Mouse (Mus musculus): ENCODE measurements around the gene Gm21988. TPM values are rescaled to one million over a fixed set of nuclear protein-coding genes. Genes with fewer than 3 reads are reported as not detected.

Gm21988 gene
- total RNA-seq, 2 experiments from 2014 or later: 1.3 to 2.4 TPM

- intact Hi-C loops (cut with DNase I): no loop called here
- DNase-seq: peak; percentile 97 to 98
These were observed 2.0 kb downstream of the Gm21988 start, which contains the start of gene 0610010K14Rik for GRCm38 (mm10) chr11:70237457-70238167. Gene 0610010K14Rik (minus strand): TSS chr11:70237914.

- DNase-seq: no peak
These were observed 2.9 kb downstream of the Gm21988 start for GRCm38 (mm10) chr11:70236717-70237116.

GRCm38 (mm10) chr11:70235254-70235900 lies 4.3 kb downstream of the Gm21988 start:
- DNase-seq: no peak
- intact Hi-C loops (cut with DNase I): no loop called here

More at GRCm38 (mm10) chr11:70236717-70237116, 2.9 kb downstream of the Gm21988 start:
- intact Hi-C loops (cut with DNase I): no loop called here

- intact Hi-C loops (cut with DNase I): loop anchor here (5.0 kb wide), 1 partner anchor 73 kb away; no protein-coding TSS in a partner anchor
- no peak for DNase-seq
These were observed 5.1 kb downstream of the Gm21988 start for GRCm38 (mm10) chr11:70234497-70234896.

- DNase-seq: peak; percentile 55 to 61
- intact Hi-C loops (cut with DNase I): loop anchor here (5.0 kb wide), 1 partner anchor 73 kb away; no protein-coding TSS in a partner anchor
These were observed 5.6 kb downstream of the Gm21988 start for GRCm38 (mm10) chr11:70234037-70234436.

GRCm38 (mm10) chr11:70233016-70233415 lies 6.6 kb downstream of the Gm21988 start:
- intact Hi-C loops (cut with DNase I): loop anchor here (5.0 kb wide), 1 partner anchor 74 kb away; no protein-coding TSS in a partner anchor
- peak in 1 of 2 experiments; percentile 34 for DNase-seq

- DNase-seq: peak in 1 of 2 experiments; percentile 74
- intact Hi-C loops (cut with DNase I): loop anchor here (5.0 kb wide), 1 partner anchor 75 kb away; no protein-coding TSS in a partner anchor
These were observed 7.1 kb downstream of the Gm21988 start for GRCm38 (mm10) chr11:70232546-70232945.

GRCm38 (mm10) chr11:70230239-70230727 lies 9.3 kb downstream of the Gm21988 start:
- DNase-seq: peak; percentile 83 to 84
- intact Hi-C loops (cut with DNase I): loop anchor here (5.0 kb wide), 1 partner anchor 77 kb away; no protein-coding TSS in a partner anchor

GRCm38 (mm10) chr11:70229260-70230010 lies 10.2 kb downstream of the Gm21988 start, which contains the start of gene Bcl6b:
Gene Bcl6b (minus strand): TSS chr11:70229798.
- DNase-seq: no peak
- intact Hi-C loops (cut with DNase I): loop anchor here (5.0 kb wide), 1 partner anchor 78 kb away; no protein-coding TSS in a partner anchor

- intact Hi-C loops (cut with DNase I): no loop called here
- peak; percentile 76 to 80 for DNase-seq
These were observed 10.8 kb downstream of the Gm21988 start for GRCm38 (mm10) chr11:70228828-70229227.

- DNase-seq: no peak
- intact Hi-C loops (cut with DNase I): no loop called here
These were observed 11.9 kb downstream of the Gm21988 start for GRCm38 (mm10) chr11:70227661-70228245.

GRCm38 (mm10) chr11:70227126-70227525 lies 12.5 kb downstream of the Gm21988 start:
- DNase-seq: no peak
- intact Hi-C loops (cut with DNase I): no loop called here

- no peak for DNase-seq
- intact Hi-C loops (cut with DNase I): no loop called here
These were observed 13.1 kb downstream of the Gm21988 start for GRCm38 (mm10) chr11:70226602-70226890.

- no peak for DNase-seq
These were observed 13.6 kb downstream of the Gm21988 start for GRCm38 (mm10) chr11:70225798-70226601.

GRCm38 (mm10) chr11:70223724-70224123 lies 15.9 kb downstream of the Gm21988 start:
- no peak for DNase-seq
- intact Hi-C loops (cut with DNase I): no loop called here

More at GRCm38 (mm10) chr11:70225798-70226601, 13.6 kb downstream of the Gm21988 start:
- intact Hi-C loops (cut with DNase I): no loop called here

GRCm38 (mm10) chr11:70221603-70222500 lies 17.8 kb downstream of the Gm21988 start:
- intact Hi-C loops (cut with DNase I): no loop called here
- DNase-seq: no peak

GRCm38 (mm10) chr11:70220731-70221602 lies 18.7 kb downstream of the Gm21988 start, which contains the start of gene Slc16a13:
Gene Slc16a13 (minus strand): TSS chr11:70221064.
- intact Hi-C loops (cut with DNase I): no loop called here
- DNase-seq: peak; percentile 65 to 83
